Mouse (Mus musculus) kidney, embryonic 15.5 days (tissue): ENCODE measurements around the gene Pxylp1. TPM values are rescaled to one million over a fixed set of nuclear protein-coding genes. Genes with fewer than 3 reads are reported as not detected.
"Not testable (repeated sequence)": the region's sequence is repeated elsewhere in the genome, so short reads cannot be mapped to it uniquely, and the experiment has no call there.

Source experiments
- ATAC-seq: fragments of 200-750 bp; cut with Nextera tagmentation; replicated peaks from 2 replicates; pipeline ENCODE4 v1.8.0; 2017; ENCODE audit warnings: moderate TSS enrichment; ENCODE audit not compliant: low FRiP score
- H3K27ac ChIP-seq: fragments of 300-500 bp; sonication (generic); 2 replicates; pipeline ENCODE4 v1.5.1; 2015; ENCODE audit warnings: mild to moderate bottlenecking, inconsistent platforms
- H3K27me3 ChIP-seq: fragments of 300-500 bp; sonication (generic); 2 replicates; pipeline ENCODE4 v1.6.1; 2015; ENCODE audit warnings: inconsistent platforms
- H3K36me3 ChIP-seq: fragments of 300-500 bp; sonication (generic); 2 replicates; pipeline ENCODE4 v1.6.1; 2015; ENCODE audit warnings: inconsistent platforms
- H3K4me1 ChIP-seq: fragments of 300-500 bp; sonication (generic); 2 replicates; pipeline ENCODE4 v1.6.1; 2015; ENCODE audit warnings: inconsistent platforms
- H3K4me2 ChIP-seq: fragments of 300-500 bp; sonication (generic); 2 replicates; pipeline ENCODE4 v1.6.1; 2015; ENCODE audit warnings: moderate library complexity, mild to moderate bottlenecking, inconsistent platforms
- H3K4me3 ChIP-seq: fragments of 300-500 bp; sonication (generic); replicated peaks from 2 replicates; pipeline ENCODE4 v1.5.1; 2015; ENCODE audit warnings: mild to moderate bottlenecking, inconsistent platforms
- H3K9ac ChIP-seq: fragments of 300-500 bp; sonication (generic); 2 replicates; pipeline ENCODE4 v1.6.1; 2015; ENCODE audit warnings: mild to moderate bottlenecking, inconsistent platforms
- H3K9me3 ChIP-seq: fragments of 300-500 bp; sonication (generic); replicated peaks from 2 replicates; pipeline ENCODE4 v1.6.1; 2016; ENCODE audit warnings: inconsistent platforms
- WGBS: fragments of 180-500 bp; shearing (Covaris S2); methylation state at CpG from one replicate; pipeline ENCODE4 v1.1.7; 2015; ENCODE audit warnings: mixed read lengths; 5-methylcytosine and 5-hydroxymethylcytosine counted together
- polyA plus RNA-seq: library from polyadenylated mRNA; unstranded; fragments of >200 nt; fragmentation: Nextera tagmentation; extraction: Ambion mirVana; gene quantifications from 2 replicates; pipeline ENCODE4 v1.2.1, GENCODE M21; 2015

Gene Pxylp1
- polyA plus RNA-seq: 17.0 and 18.8 TPM in 2 replicates

- WGBS: 19% methylated on average over 3 of the region's 3 CpGs
- Histone ChIP-seq H3K4me3 (no peak within 1 kb of the TSS), H3K4me2 (no peak within 1 kb of the TSS), H3K9me3 (no peaks in the 10 kb centered on the region), H3K9ac (no peak within 1 kb of the TSS), H3K4me1 (peaks cover 31% of the 10 kb centered on the region), H3K27ac (no peak within 1 kb of the TSS), H3K27me3 (peaks cover 33% of the 10 kb centered on the region), H3K36me3 (no peaks in the 10 kb centered on the region)
- no peak for ATAC-seq
Measured at GRCm38 (mm10) chr9:96892546-96892945, at the start of gene Pxylp1. Pxylp1 (minus strand) TSS chr9:96892669.

GRCm38 (mm10) chr9:96938887-96939286 is 46.4 kb upstream of the Pxylp1 start:
- no peak for ATAC-seq
- Histone ChIP-seq H3K4me1 (0 out of 2 replicates have a peak, but pooled peaks cover 2% of the 10 kb centered on the region), H3K36me3 (peaks cover 32% of the 10 kb centered on the region), H3K4me3 (no peak overlapping the region), H3K4me2 (no peak overlapping the region), H3K27ac (no peak overlapping the region), H3K27me3 (peaks cover 29% of the 10 kb centered on the region), H3K9me3 (no peaks in the 10 kb centered on the region), H3K9ac (no peak overlapping the region)
- WGBS: 70% methylated on average over 5 of the region's 5 CpGs

- H3K27ac ChIP-seq, H3K9ac ChIP-seq, ATAC-seq, H3K36me3 ChIP-seq, H3K4me3 ChIP-seq, H3K9me3 ChIP-seq, H3K4me2 ChIP-seq, H3K4me1 ChIP-seq: not testable (repeated sequence)
- 95% methylated on average over 2 of the region's 2 CpGs for WGBS
- peaks cover 19% of the 10 kb centered on the region for H3K27me3 ChIP-seq
Measured at GRCm38 (mm10) chr9:96936427-96936826, 44.0 kb upstream of the Pxylp1 start.

GRCm38 (mm10) chr9:96935556-96936300 is 43.3 kb upstream of the Pxylp1 start:
- Histone ChIP-seq H3K27ac (no peak overlapping the region), H3K9ac (no peak overlapping the region), H3K4me1 (0 out of 2 replicates have a peak, but pooled peaks cover 2% of the 10 kb centered on the region), H3K4me3 (no peak overlapping the region), H3K9me3 (no peaks in the 10 kb centered on the region), H3K36me3 (peaks cover 2% of the 10 kb centered on the region), H3K27me3 (peaks cover 19% of the 10 kb centered on the region), H3K4me2 (no peak overlapping the region)
- WGBS: 40% methylated on average over 15 of the region's 15 CpGs
- no peak for ATAC-seq

GRCm38 (mm10) chr9:96934816-96935215 is 42.3 kb upstream of the Pxylp1 start:
- WGBS: 81% methylated on average over 3 of the region's 3 CpGs
- Histone ChIP-seq H3K27me3 (peaks cover 19% of the 10 kb centered on the region), H3K4me3 (no peak overlapping the region), H3K9ac (no peak overlapping the region), H3K4me1 (0 out of 2 replicates have a peak, but pooled peaks cover 2% of the 10 kb centered on the region), H3K9me3 (no peaks in the 10 kb centered on the region), H3K36me3 (no peaks in the 10 kb centered on the region), H3K4me2 (no peak overlapping the region), H3K27ac (no peak overlapping the region)
- no peak for ATAC-seq

- peaks cover 23% of the 10 kb centered on the region for H3K27me3 ChIP-seq
- H3K4me3 ChIP-seq: no peak overlapping the region
- no peak overlapping the region for H3K9ac ChIP-seq
- no peaks in the 10 kb centered on the region for H3K4me1 ChIP-seq
- no peak overlapping the region for H3K27ac ChIP-seq
- H3K36me3 ChIP-seq: no peaks in the 10 kb centered on the region
- H3K9me3 ChIP-seq: no peaks in the 10 kb centered on the region
- H3K4me2 ChIP-seq: no peak overlapping the region
- 88% methylated on average over 8 of the region's 8 CpGs for WGBS
- no peak for ATAC-seq
Measured at GRCm38 (mm10) chr9:96932751-96933150, 40.3 kb upstream of the Pxylp1 start.

- 77% methylated on average over 17 of the region's 17 CpGs for WGBS
- H3K4me1 ChIP-seq: no peaks in the 10 kb centered on the region
- H3K9ac ChIP-seq: no peak overlapping the region
- peaks cover 19% of the 10 kb centered on the region; the same call in 1 of the 2 replicates for H3K27me3 ChIP-seq
- no peak for ATAC-seq
- H3K9me3 ChIP-seq: no peaks in the 10 kb centered on the region; the same call in 1 of the 2 replicates
- H3K27ac ChIP-seq: no peak overlapping the region
- no peaks in the 10 kb centered on the region for H3K36me3 ChIP-seq
- H3K4me3 ChIP-seq: no peak overlapping the region
- H3K4me2 ChIP-seq: no peak overlapping the region
Measured at GRCm38 (mm10) chr9:96923577-96924316, 31.3 kb upstream of the Pxylp1 start.

GRCm38 (mm10) chr9:96923119-96923518 is 30.6 kb upstream of the Pxylp1 start:
- 82% methylated on average over 6 of the region's 6 CpGs for WGBS
- Histone ChIP-seq H3K4me2 (no peak overlapping the region), H3K27me3 (peaks cover 18% of the 10 kb centered on the region; the same call in 1 of the 2 replicates), H3K4me1 (no peaks in the 10 kb centered on the region), H3K9me3 (no peaks in the 10 kb centered on the region; the same call in 1 of the 2 replicates), H3K4me3 (no peak overlapping the region), H3K36me3 (no peaks in the 10 kb centered on the region), H3K27ac (no peak overlapping the region), H3K9ac (no peak overlapping the region)
- no peak for ATAC-seq

- Histone ChIP-seq H3K9me3 (no peaks in the 10 kb centered on the region), H3K4me3 (no peak overlapping the region), H3K27ac (no peak overlapping the region), H3K4me2 (no peak overlapping the region), H3K27me3 (peaks cover 10% of the 10 kb centered on the region; the same call in 1 of the 2 replicates), H3K4me1 (0 out of 2 replicates have a peak, but pooled peaks cover 3% of the 10 kb centered on the region), H3K36me3 (no peaks in the 10 kb centered on the region), H3K9ac (no peak overlapping the region)
- ATAC-seq: peak; percentile 80
- WGBS: 40% methylated on average over 27 of the region's 27 CpGs
Measured at GRCm38 (mm10) chr9:96916620-96917538, 24.4 kb upstream of the Pxylp1 start.

GRCm38 (mm10) chr9:96916076-96916475 is 23.6 kb upstream of the Pxylp1 start:
- 39% methylated on average over 7 of the region's 7 CpGs for WGBS
- H3K9me3 ChIP-seq: no peaks in the 10 kb centered on the region
- no peaks in the 10 kb centered on the region for H3K36me3 ChIP-seq
- no peak overlapping the region for H3K27ac ChIP-seq
- H3K27me3 ChIP-seq: peaks cover 10% of the 10 kb centered on the region; the same call in 1 of the 2 replicates
- no peak overlapping the region for H3K4me2 ChIP-seq
- ATAC-seq: peak; percentile 51
- no peak overlapping the region for H3K9ac ChIP-seq
- no peak overlapping the region for H3K4me3 ChIP-seq
- H3K4me1 ChIP-seq: 0 out of 2 replicates have a peak, but pooled peaks cover 3% of the 10 kb centered on the region

GRCm38 (mm10) chr9:96914851-96915250 is 22.4 kb upstream of the Pxylp1 start:
- no peak overlapping the region for H3K27ac ChIP-seq

More at GRCm38 (mm10) chr9:96914851-96915250, 22.4 kb upstream of the Pxylp1 start:
- Histone ChIP-seq H3K27me3 (peaks cover 10% of the 10 kb centered on the region; the same call in 1 of the 2 replicates), H3K4me2 (no peak overlapping the region), H3K9ac (no peak overlapping the region), H3K9me3 (no peaks in the 10 kb centered on the region), H3K36me3 (no peaks in the 10 kb centered on the region), H3K4me3 (no peak overlapping the region), H3K4me1 (0 out of 2 replicates have a peak, but pooled peaks cover 3% of the 10 kb centered on the region)
- 76% methylated on average over 6 of the region's 6 CpGs for WGBS
- no peak for ATAC-seq
